Mouse (Mus musculus) cortical plate, adult 2 months (tissue): ENCODE results near the gene Ptgis.

Experiments
- CTCF ChIP-seq: fragments of 200-500 bp; IDR thresholded peaks from 2 replicates; pipeline ENCODE4 v1.5.1; 2011; ENCODE audit warnings: mild to moderate bottlenecking, control low read depth, low read length; ENCODE audit not compliant: insufficient read depth; ENCODE audit errors: extremely low read depth
- POLR2A ChIP-seq: fragments of 200-500 bp; IDR thresholded peaks from 2 replicates; pipeline ENCODE4 v1.6.1; 2011; ENCODE audit warnings: mild to moderate bottlenecking, low read length, control low read depth; ENCODE audit not compliant: insufficient read depth; ENCODE audit errors: extremely low read depth

GRCm38 (mm10) chr2:167203505-167204166, 36.8 kb downstream of the Ptgis start:
- TF ChIP-seq POLR2A, result no peak
- peak; percentile 61 for TF ChIP-seq CTCF
